9 mouse cellular contexts compared by ENCODE assay signal in the genomic region with DNA sequence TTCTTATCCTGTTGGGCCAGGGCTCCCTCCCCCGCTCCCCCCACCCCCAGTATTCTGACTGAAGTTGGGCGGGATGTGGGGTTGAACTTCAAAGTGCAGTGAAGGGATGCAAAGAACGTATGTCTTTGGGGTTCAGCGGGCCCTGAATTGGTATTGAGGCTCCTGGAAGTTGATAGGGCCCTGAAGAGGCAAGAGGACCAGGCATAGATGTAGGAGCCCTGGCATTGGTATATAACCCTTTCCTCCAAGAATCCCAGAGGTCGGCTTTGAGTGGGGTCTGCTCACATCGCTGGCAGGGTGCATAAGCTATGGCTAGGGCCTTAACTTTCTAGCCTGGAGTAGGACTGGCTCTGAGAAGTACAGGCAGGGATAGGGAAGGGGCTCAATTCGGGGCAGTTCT. TPM values are rescaled to one million over a fixed set of nuclear protein-coding genes. Genes with fewer than 3 reads are reported as not detected.
DNase-seq lines count a peak whose midpoint lies in the region; ATAC-seq lines count a peak whose summit lies in the region.
"Had no signal": no experiment of that assay in that cellular context is flagged by ENCODE, and none has a peak within 500 bp of the region (broad histone marks: within the 10 kb centered on the region; RNA-seq: fewer than 3 reads in every experiment).

No protein-coding gene starts in this region.

- no peaks in the 10 kb centered on the region for H3K9me3 ChIP-seq in heart, embryonic 13.5 days
- no peaks in the 10 kb centered on the region for H3K9me3 ChIP-seq in embryonic facial prominence, embryonic 11.5 days (replicated peaks; ENCODE audit: control insufficient read depth, low read length)
- H3K9me3 ChIP-seq in hindbrain, embryonic 13.5 days = no peaks in the 10 kb centered on the region
- no peaks in the 10 kb centered on the region for H3K9me3 ChIP-seq in midbrain, embryonic 13.5 days

- intact Hi-C loops in heart, postnatal 10 days (cut with DNase I) = loop anchor here (1.0 to 2.0 kb wide), 3 partner anchors 73 to 111 kb away; no protein-coding TSS in a partner anchor

- H3K4me1 ChIP-seq in heart, embryonic 13.5 days = peaks cover 29% of the 10 kb centered on the region
- no peaks in the 10 kb centered on the region for H3K4me1 ChIP-seq in embryonic facial prominence, embryonic 11.5 days (ENCODE audit: control insufficient read depth, insufficient read depth, low read length)
- peaks cover 9% of the 10 kb centered on the region for H3K4me1 ChIP-seq in hindbrain, embryonic 13.5 days (replicated peaks)
- H3K4me1 ChIP-seq in midbrain, embryonic 13.5 days (replicated peaks) = peaks cover 8% of the 10 kb centered on the region

- H3K9ac ChIP-seq in heart, embryonic 13.5 days = peak overlapping the region; percentile 85
- peak overlapping the region; percentile 27 for H3K9ac ChIP-seq in embryonic facial prominence, embryonic 11.5 days (replicated peaks; ENCODE audit: low read length)
- H3K9ac ChIP-seq in hindbrain, embryonic 13.5 days = peak overlapping the region; percentile 63; the same call in 1 of the 2 replicates
- no peak overlapping the region for H3K9ac ChIP-seq in midbrain, embryonic 13.5 days (replicated peaks)

- 0 out of 2 replicates have a peak, but pooled peaks have one; percentile 23 for ATAC-seq in heart, embryonic 13.5 days (ENCODE audit: extremely low read depth, insufficient number of reproducible peaks, low FRiP score, low TSS enrichment)
- ATAC-seq in embryonic facial prominence, embryonic 11.5 days (replicated peaks; ENCODE audit: insufficient number of reproducible peaks, low FRiP score, low TSS enrichment, low read depth) = no peak
- ATAC-seq in hindbrain, embryonic 13.5 days (ENCODE audit: low FRiP score) = no peak
- peak; percentile 30 for ATAC-seq in midbrain, embryonic 13.5 days
- ATAC-seq in cerebellum, adult (ENCODE audit: insufficient number of reproducible peaks, low FRiP score, low TSS enrichment) = no peak

- H3K27me3 ChIP-seq in heart, embryonic 13.5 days (replicated peaks) = no peaks in the 10 kb centered on the region
- H3K27me3 ChIP-seq in embryonic facial prominence, embryonic 11.5 days (ENCODE audit: control insufficient read depth, insufficient read depth, low read length) = no peaks in the 10 kb centered on the region
- peaks cover 11% of the 10 kb centered on the region; the same call in 1 of the 2 replicates for H3K27me3 ChIP-seq in hindbrain, embryonic 13.5 days
- no peaks in the 10 kb centered on the region; the same call in 1 of the 2 replicates for H3K27me3 ChIP-seq in midbrain, embryonic 13.5 days

- H3K27ac ChIP-seq in heart, embryonic 13.5 days (replicated peaks) = peak overlapping the region; percentile 46
- no peak overlapping the region; the same call in 1 of the 2 replicates for H3K27ac ChIP-seq in embryonic facial prominence, embryonic 11.5 days (replicated peaks; ENCODE audit: low read depth, low read length)
- no peak overlapping the region for H3K27ac ChIP-seq in hindbrain, embryonic 13.5 days
- H3K27ac ChIP-seq in midbrain, embryonic 13.5 days = no peak overlapping the region

- H3K36me3 ChIP-seq in heart, embryonic 13.5 days = no peaks in the 10 kb centered on the region
- no peaks in the 10 kb centered on the region for H3K36me3 ChIP-seq in embryonic facial prominence, embryonic 11.5 days (replicated peaks; ENCODE audit: control insufficient read depth, insufficient read depth, low read depth, low read length)
- H3K36me3 ChIP-seq in hindbrain, embryonic 13.5 days = no peaks in the 10 kb centered on the region
- no peaks in the 10 kb centered on the region for H3K36me3 ChIP-seq in midbrain, embryonic 13.5 days

- H3K4me3 ChIP-seq in heart, embryonic 13.5 days = peak overlapping the region; percentile 60
- no peak overlapping the region; the same call in 1 of the 2 replicates for H3K4me3 ChIP-seq in embryonic facial prominence, embryonic 11.5 days (ENCODE audit: low read depth, low read length)
- peak overlapping the region; percentile 34; the same call in 1 of the 2 replicates for H3K4me3 ChIP-seq in hindbrain, embryonic 13.5 days
- peak overlapping the region; percentile 36 for H3K4me3 ChIP-seq in midbrain, embryonic 13.5 days (replicated peaks)

- DNase-seq in heart, postnatal 10 days = no peak
- no peak for DNase-seq in embryonic facial prominence, embryonic 11.5 days (ENCODE audit: low spot score)
- no peak for DNase-seq in adrenal gland, adult (ENCODE audit: inconsistent age in 2 of 2, low spot score in 1 of 2)
- DNase-seq in T-cell, adult 2 months (ENCODE audit: low spot score) = no peak

- WGBS in heart, embryonic 13.5 days = 14% methylated on average over 7 of the region's 7 CpGs
- 19% methylated on average over 7 of the region's 7 CpGs for WGBS in embryonic facial prominence, embryonic 11.5 days
- WGBS in hindbrain, embryonic 13.5 days = 15% methylated on average over 7 of the region's 7 CpGs
- WGBS in midbrain, embryonic 13.5 days = 16% methylated on average over 7 of the region's 7 CpGs

- peak overlapping the region; percentile 71 for H3K4me2 ChIP-seq in heart, embryonic 13.5 days
- peak overlapping the region; percentile 66 for H3K4me2 ChIP-seq in embryonic facial prominence, embryonic 11.5 days (ENCODE audit: low read depth, low read length)
- peak overlapping the region; percentile 58 for H3K4me2 ChIP-seq in hindbrain, embryonic 13.5 days
- H3K4me2 ChIP-seq in midbrain, embryonic 13.5 days (replicated peaks) = peak overlapping the region; percentile 65

RNA-seq across cellular contexts. Expression of gene Col6a2, which starts 0.3 kb away (rescaled TPM):
- polyA plus RNA-seq in heart, embryonic 13.5 days (2015; fragmentation: Nextera tagmentation; extraction: Ambion mirVana) = 47.1 and 51.6 TPM in 2 replicates
- total RNA-seq in heart, postnatal 10 days (2021) = 100 to 1,000 TPM; 224 to 241 TPM
- 14.0 and 15.6 TPM in 2 replicates for polyA plus RNA-seq in embryonic facial prominence, embryonic 11.5 days (2014; fragmentation: Nextera tagmentation; extraction: Ambion mirVana)
- 23.5 and 27.6 TPM in 2 replicates for polyA plus RNA-seq in hindbrain, embryonic 13.5 days (2015; fragmentation: Nextera tagmentation; extraction: Ambion mirVana)
- polyA plus RNA-seq in midbrain, embryonic 13.5 days (2015; fragmentation: Nextera tagmentation; extraction: Ambion mirVana) = 9.5 and 12.5 TPM in 2 replicates

RNA-seq across cellular contexts. Expression of gene Ftcd, which starts 48.3 kb away (rescaled TPM):
- polyA plus RNA-seq in heart, embryonic 13.5 days (2015; fragmentation: Nextera tagmentation; extraction: Ambion mirVana) = 3.0 and 3.6 TPM in 2 replicates
- total RNA-seq in heart, postnatal 10 days (2021) = under 1 TPM in 1 of 2 experiments, not detected in 1; 0.45 TPM
- not detected in 2 replicates for polyA plus RNA-seq in embryonic facial prominence, embryonic 11.5 days (2014; fragmentation: Nextera tagmentation; extraction: Ambion mirVana)
- polyA plus RNA-seq in hindbrain, embryonic 13.5 days (2015; fragmentation: Nextera tagmentation; extraction: Ambion mirVana) = 0.16 TPM in 1 of 2 replicates, not detected in the other
- polyA plus RNA-seq in midbrain, embryonic 13.5 days (2015; fragmentation: Nextera tagmentation; extraction: Ambion mirVana) = 0.15 TPM in 1 of 2 replicates, not detected in the other
- polyA plus RNA-seq: C2C12 had no signal

Comparison
In these comparisons a context has a peak if more than half of its experiments do, and no peak if none do; other contexts are left out.
1. ATAC-seq: peak in heart, embryonic 13.5 days (single experiment) and midbrain, embryonic 13.5 days (single experiment); none in embryonic facial prominence, embryonic 11.5 days (single experiment), hindbrain, embryonic 13.5 days (single experiment) and cerebellum, adult (single experiment).
2. Peak in every context shown above with its lines, with median percentiles within 50 percentile points of each other: H3K4me2 ChIP-seq.